Mouse (Mus musculus) liver, postnatal 0 days (tissue): Measurements from ENCODE around the gene Ick. TPM values are rescaled to one million over a fixed set of nuclear protein-coding genes. Genes with fewer than 3 reads are reported as not detected.
A peak's percentile ranks its signal among the peaks of the same experiment; 100 is the strongest.
"Not testable (repeated sequence)": the region's sequence is repeated elsewhere in the genome, so short reads cannot be mapped to it uniquely, and the experiment has no call there.

Experiments used
- ATAC-seq: fragments of 200-750 bp; cut with Nextera tagmentation; 2 replicates; pipeline ENCODE4 v1.8.0; 2017; ENCODE audit warnings: mild to moderate bottlenecking, moderate library complexity
- DNase-seq: peaks from one replicate; pipeline ENCODE4 v3.0.0-alpha.2; 2016
- H3K27ac ChIP-seq: fragments of 300-500 bp; sonication (generic); 2 replicates; pipeline ENCODE4 v1.5.1; 2014; ENCODE audit warnings: antibody characterized with exemption, moderate library complexity, mild to moderate bottlenecking, low read depth
- H3K27me3 ChIP-seq: fragments of 300-500 bp; sonication (generic); 2 replicates; pipeline ENCODE4 v1.6.1; 2014; ENCODE audit warnings: low read length, control low read depth, mixed read lengths; ENCODE audit not compliant: insufficient read depth
- H3K36me3 ChIP-seq: fragments of 300-500 bp; sonication (generic); replicated peaks from 2 replicates; pipeline ENCODE4 v1.6.1; 2014; ENCODE audit warnings: mild to moderate bottlenecking, control low read depth, low read length, moderate library complexity, mixed read lengths; ENCODE audit not compliant: insufficient read depth
- H3K4me1 ChIP-seq: fragments of 300-500 bp; sonication (generic); 2 replicates; pipeline ENCODE4 v1.6.1; 2014; ENCODE audit warnings: antibody characterized with exemption, mild to moderate bottlenecking, control low read depth; ENCODE audit not compliant: insufficient read depth
- H3K4me2 ChIP-seq: fragments of 300-500 bp; sonication (generic); 2 replicates; pipeline ENCODE4 v1.6.1; 2014; ENCODE audit warnings: low read depth, mild to moderate bottlenecking, low read length, moderate library complexity, mixed read lengths
- H3K4me3 ChIP-seq: fragments of 300-500 bp; sonication (generic); 2 replicates; pipeline ENCODE4 v1.5.1; 2014; ENCODE audit warnings: low read depth, low read length
- H3K9ac ChIP-seq: fragments of 300-500 bp; sonication (generic); replicated peaks from 2 replicates; pipeline ENCODE4 v1.6.1; 2014; ENCODE audit warnings: mild to moderate bottlenecking, moderate library complexity
- H3K9me3 ChIP-seq: fragments of 300-500 bp; sonication (generic); 2 replicates; pipeline ENCODE4 v1.6.1; 2016; ENCODE audit warnings: mild to moderate bottlenecking, control low read depth, low read length, mixed read lengths
- CTCF ChIP-seq: sonication (generic); IDR thresholded peaks from 2 replicates; pipeline ENCODE4 v1.5.1; 2016; ENCODE audit warnings: antibody characterized with exemption, low read depth
- EP300 ChIP-seq: IDR thresholded peaks from 2 replicates; pipeline ENCODE4 v1.6.1; 2016; ENCODE audit warnings: antibody characterized with exemption, low read depth, mild to moderate bottlenecking
- WGBS: fragments of 180-500 bp; shearing (Covaris S2); extraction: QIAGEN DNeasy Blood & Tissue Kit; methylation state at CpG from one replicate; pipeline ENCODE4 v1.1.7; 2014; ENCODE audit not compliant: insufficient replicate concordance; 5-methylcytosine and 5-hydroxymethylcytosine counted together
- polyA plus RNA-seq: library from polyadenylated mRNA; unstranded; fragments of >200 nt; fragmentation: Nextera tagmentation; extraction: Ambion mirVana; gene quantifications from 2 replicates; pipeline ENCODE4 v1.2.1, GENCODE M21; 2015

Ick gene
- polyA plus RNA-seq, 1 experiment from 2014 or later: 5.3 TPM

DNA sequence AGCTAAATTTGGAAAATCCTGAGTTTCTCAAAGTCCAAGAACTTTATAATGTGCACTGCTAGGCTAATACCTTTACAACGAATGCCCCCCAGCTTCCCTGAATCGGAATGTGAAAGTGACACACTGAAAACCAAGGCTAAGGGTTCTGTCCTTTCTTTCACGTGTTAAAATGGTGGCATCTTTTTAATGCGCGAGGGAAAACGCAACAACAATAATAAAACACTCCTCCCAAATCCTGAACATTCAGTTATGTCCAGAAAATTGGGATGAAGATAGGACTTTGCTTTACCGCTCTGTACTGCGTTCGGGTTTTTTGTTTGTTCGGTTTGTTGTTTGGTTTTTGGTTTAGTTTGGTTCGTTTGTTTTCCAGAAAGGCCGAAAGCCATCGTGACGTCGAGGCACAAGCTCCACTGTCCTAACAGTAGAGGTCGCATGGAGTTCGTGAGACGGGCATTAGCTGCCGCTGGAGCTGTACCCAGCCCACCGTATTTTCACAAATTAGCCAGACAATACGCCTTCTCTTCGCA is 67.3 kb downstream of the Ick start:
- peak overlapping the region; percentile 98 for H3K27ac ChIP-seq
- H3K4me3 ChIP-seq: peak overlapping the region; percentile 59
- H3K27me3 ChIP-seq: no peaks in the 10 kb centered on the region
- no peaks in the 10 kb centered on the region for H3K9me3 ChIP-seq
- peak overlapping the region; percentile 74 for H3K4me2 ChIP-seq
- ATAC-seq (peak; percentile 62), DNase-seq (peak; percentile 74)
- peaks cover 5% of the 10 kb centered on the region; the same call in 1 of the 2 replicates for H3K4me1 ChIP-seq
- TF ChIP-seq CTCF (peak; percentile 86), EP300 (no peak)
- WGBS: 1% methylated on average over 22 of the region's 22 CpGs
- H3K9ac ChIP-seq: peak overlapping the region; percentile 84
- H3K36me3 ChIP-seq: no peaks in the 10 kb centered on the region

DNA sequence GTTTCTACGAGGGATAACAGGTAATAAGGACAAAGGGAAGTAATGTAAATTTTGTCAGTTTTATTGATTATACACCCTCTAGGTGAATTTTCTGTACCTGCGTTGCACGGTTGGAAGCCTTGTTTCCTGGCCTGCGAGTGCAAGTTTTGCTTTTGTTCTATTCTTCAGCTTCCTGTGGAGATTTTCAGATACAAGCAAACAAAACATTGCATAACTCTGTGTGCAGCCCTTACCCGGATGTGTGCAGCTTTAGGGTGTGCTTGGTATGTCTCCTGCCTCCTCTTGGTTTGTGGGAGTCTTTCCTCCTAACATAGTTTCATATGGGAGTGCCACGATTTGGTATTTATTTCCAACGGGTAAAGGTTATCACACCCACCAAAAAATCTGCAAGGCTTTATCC is 67.8 kb downstream of the Ick start:
- DNase-seq (peak; percentile 32), ATAC-seq (0 out of 2 replicates have a peak, but pooled peaks have one; percentile 9)
- no peak for TF ChIP-seq EP300
- TF ChIP-seq CTCF: no peak
- no peaks in the 10 kb centered on the region for H3K9me3 ChIP-seq
- peak overlapping the region; percentile 74 for H3K4me2 ChIP-seq
- H3K4me3 ChIP-seq: peak overlapping the region; percentile 59
- peak overlapping the region; percentile 84 for H3K9ac ChIP-seq
- WGBS: 10% methylated on average over 7 of the region's 7 CpGs
- peak overlapping the region; percentile 98 for H3K27ac ChIP-seq
- H3K36me3 ChIP-seq: no peaks in the 10 kb centered on the region
- H3K4me1 ChIP-seq: peaks cover 5% of the 10 kb centered on the region; the same call in 1 of the 2 replicates
- no peaks in the 10 kb centered on the region for H3K27me3 ChIP-seq

GRCm38 (mm10) chr9:78178197-78178596 is 69.2 kb downstream of the Ick start:
- Histone ChIP-seq H3K9ac (no peak overlapping the region), H3K27ac (no peak overlapping the region), H3K36me3 (no peaks in the 10 kb centered on the region), H3K4me3 (no peak overlapping the region), H3K4me1 (peaks cover 5% of the 10 kb centered on the region; the same call in 1 of the 2 replicates), H3K4me2 (no peak overlapping the region), H3K27me3 (no peaks in the 10 kb centered on the region), H3K9me3 (no peaks in the 10 kb centered on the region)
- TF ChIP-seq CTCF (no peak), EP300 (no peak)
- ATAC-seq (no peak), DNase-seq (no peak)
- WGBS: 79% methylated on average over 5 of the region's 5 CpGs

GRCm38 (mm10) chr9:78179071-78179470 is 70.1 kb downstream of the Ick start:
- H3K4me2 ChIP-seq: no peak overlapping the region
- WGBS: 84% methylated on average over 2 of the region's 2 CpGs
- DNase-seq (no peak), ATAC-seq (no peak)
- no peaks in the 10 kb centered on the region for H3K9me3 ChIP-seq
- H3K36me3 ChIP-seq: no peaks in the 10 kb centered on the region
- no peak for TF ChIP-seq EP300
- TF ChIP-seq CTCF: no peak
- H3K4me1 ChIP-seq: peaks cover 5% of the 10 kb centered on the region; the same call in 1 of the 2 replicates
- H3K4me3 ChIP-seq: no peak overlapping the region
- no peak overlapping the region for H3K9ac ChIP-seq
- no peaks in the 10 kb centered on the region for H3K27me3 ChIP-seq
- no peak overlapping the region for H3K27ac ChIP-seq

- H3K9me3 ChIP-seq, H3K4me2 ChIP-seq, H3K36me3 ChIP-seq, H3K9ac ChIP-seq, H3K4me1 ChIP-seq, DNase-seq, ATAC-seq, H3K4me3 ChIP-seq, H3K27me3 ChIP-seq, H3K27ac ChIP-seq: not testable (repeated sequence)
- WGBS: 90% methylated on average over 4 of the region's 7 CpGs
These were observed 73.5 kb downstream of the Ick start, which contains the start of gene Gsta4 for GRCm38 (mm10) chr9:78182474-78182873. TSS of gene Gsta4 (plus strand) at chr9:78182774.

DNA sequence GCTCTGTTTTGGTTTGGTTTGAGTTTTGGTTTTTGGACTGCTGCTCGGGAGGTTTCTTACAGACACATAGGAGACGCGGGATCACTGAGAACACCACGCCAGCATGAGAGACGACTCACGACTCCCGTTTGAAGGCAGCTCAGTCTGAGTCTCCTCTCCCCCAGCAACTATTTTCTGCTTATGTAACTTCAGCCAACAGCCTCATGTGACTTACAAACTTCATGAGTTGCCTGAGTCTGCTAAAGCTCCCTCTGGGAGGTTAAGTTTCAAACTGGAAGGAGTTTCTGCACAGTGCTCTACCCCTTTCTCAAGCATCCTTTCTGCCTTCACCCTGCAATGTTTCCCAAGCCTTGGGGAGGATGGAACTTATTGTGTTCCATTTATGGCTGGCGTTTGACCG is 76.7 kb downstream of the Ick start:
- 86% methylated on average over 9 of the region's 9 CpGs for WGBS
- ATAC-seq: no peak

More for the DNA sequence above, 76.7 kb downstream of the Ick start:
- TF ChIP-seq CTCF: no peak
- TF ChIP-seq EP300: no peak
- H3K4me1 ChIP-seq: peaks cover under 1% of the 10 kb centered on the region; the same call in 1 of the 2 replicates
- no peak overlapping the region for H3K27ac ChIP-seq
- H3K4me3 ChIP-seq: no peak overlapping the region
- no peaks in the 10 kb centered on the region for H3K9me3 ChIP-seq
- H3K27me3 ChIP-seq: no peaks in the 10 kb centered on the region
- H3K4me2 ChIP-seq: no peak overlapping the region
- no peaks in the 10 kb centered on the region for H3K36me3 ChIP-seq
- H3K9ac ChIP-seq: no peak overlapping the region
- no peak for DNase-seq
